ENCODE assay signal across 18 mouse cellular contexts in genomic region chr3:145858388-145858787, GRCm38 (mm10).
DNase-seq lines count a peak whose midpoint lies in the region; ATAC-seq and TF ChIP-seq lines count a peak whose summit lies in the region.
"Had no signal": no experiment of that assay in that cellular context is flagged by ENCODE, and none has a peak within 500 bp of the region (broad histone marks: within the 10 kb centered on the region; RNA-seq: fewer than 3 reads in every experiment).

No protein-coding gene starts in this region.

- peak; percentile 63 for TF ChIP-seq CTCF in heart, postnatal 0 days (IDR thresholded peaks at IDR 0.05; ENCODE audit: low read depth)
- peak; percentile 37 for TF ChIP-seq CTCF in lung, embryonic 14.5 days (IDR thresholded peaks at IDR 0.05; ENCODE audit: low read depth)
- peak in 1 of 2 experiments; percentile 48; a peak in 2 of 4 replicates for TF ChIP-seq CTCF in CH12.LX (conservative IDR thresholded peaks at IDR 0.05 in 1 of 2, IDR thresholded peaks at IDR 0.05 in 1 of 2; ENCODE audit: low read depth in 2 of 2, low read length in 2 of 2)

- WGBS in heart, postnatal 0 days = 77% methylated on average over 5 of the region's 5 CpGs
- 93% methylated on average over 5 of the region's 5 CpGs for WGBS in lung, embryonic 14.5 days

- H3K36me3 ChIP-seq in heart, postnatal 0 days (replicated peaks; ENCODE audit: control insufficient read depth, insufficient read depth, low read length) = no peaks in the 10 kb centered on the region
- no peaks in the 10 kb centered on the region for H3K36me3 ChIP-seq in lung, embryonic 14.5 days (ENCODE audit: insufficient read depth)
- H3K36me3 ChIP-seq in CH12.LX (replicated peaks in 1 of 2; ENCODE audit: control insufficient read depth in 1 of 2, insufficient read depth in 1 of 2, low read length in 1 of 2) = no peaks in the 10 kb centered on the region
- H3K36me3 ChIP-seq: limb, embryonic 12.5 days; lung, embryonic 15.5 days had no signal

- no peak overlapping the region for H3K27ac ChIP-seq in heart, postnatal 0 days (ENCODE audit: low read depth)
- H3K27ac ChIP-seq in lung, embryonic 14.5 days (ENCODE audit: low read depth) = no peak overlapping the region
- H3K27ac ChIP-seq in CH12.LX (ENCODE audit: insufficient read depth, low read depth) = no peak overlapping the region
- H3K27ac ChIP-seq: heart, embryonic 15.5 days; hindbrain, embryonic 10.5 days; hindbrain, postnatal 0 days; limb, embryonic 12.5 days; liver, embryonic 12.5 days; lung, embryonic 15.5 days had no signal

- dilution Hi-C loops in CH12.LX (cut with MboI; ENCODE audit: extremely low pct_ligation_motif_present, extremely low pct_unique_long_range_greater_than_20kb, low sequenced_read_pairs) = no loop called here

- H3K9me3 ChIP-seq in heart, postnatal 0 days (replicated peaks; ENCODE audit: control insufficient read depth, low read length) = peaks cover 5% of the 10 kb centered on the region; the same call in 1 of the 2 replicates
- no peaks in the 10 kb centered on the region; the same call in 1 of the 2 replicates for H3K9me3 ChIP-seq in lung, embryonic 14.5 days (ENCODE audit: low read depth, low read length)
- peaks cover 1% of the 10 kb centered on the region for H3K9me3 ChIP-seq in CH12.LX (replicated peaks; ENCODE audit: low read length)
- H3K9me3 ChIP-seq: heart, embryonic 15.5 days; liver, embryonic 12.5 days; lung, embryonic 15.5 days had no signal

- no peak for TF ChIP-seq POLR2A in CH12.LX (IDR thresholded peaks at IDR 0.05; ENCODE audit: low read depth, low read length)

- no peak for DNase-seq in heart, postnatal 0 days (ENCODE audit: low spot score)
- no peak for DNase-seq in heart, adult 9 months (ENCODE audit: low spot score in 2 of 2)
- peak; percentile 44 for DNase-seq in lung, embryonic 14.5 days
- DNase-seq in lung, postnatal 4 days = no peak
- DNase-seq in CH12.LX (ENCODE audit: extremely low read depth) (peak; percentile 17), ZHBTc4 (ENCODE audit: low read depth, low spot score) (peak; percentile 29)
- DNase-seq in cerebellum, adult 11-12 months = no peak
- DNase-seq: adrenal gland, adult 2 months; cerebellum, adult 9-11 months; kidney, adult 2 months; layer of hippocampus, adult 9-11 months had no signal

- no peaks in the 10 kb centered on the region for H3K27me3 ChIP-seq in heart, postnatal 0 days (ENCODE audit: control insufficient read depth, insufficient read depth, low read length)
- H3K27me3 ChIP-seq in lung, embryonic 14.5 days (ENCODE audit: insufficient read depth, low read length) = no peaks in the 10 kb centered on the region
- H3K27me3 ChIP-seq in CH12.LX (replicated peaks) = no peaks in the 10 kb centered on the region
- H3K27me3 ChIP-seq: heart, embryonic 15.5 days; limb, embryonic 12.5 days; liver, embryonic 12.5 days; lung, embryonic 15.5 days had no signal

- H3K4me2 ChIP-seq in heart, postnatal 0 days (ENCODE audit: low read depth, low read length) = no peak overlapping the region
- no peak overlapping the region for H3K4me2 ChIP-seq in lung, embryonic 14.5 days
- H3K4me2 ChIP-seq in CH12.LX (ENCODE audit: insufficient read depth, low read depth, poor library complexity, severe bottlenecking) = no peak overlapping the region
- H3K4me2 ChIP-seq: heart, embryonic 15.5 days; limb, embryonic 12.5 days; liver, embryonic 12.5 days; lung, embryonic 15.5 days had no signal

- no peaks in the 10 kb centered on the region for H3K79me2 ChIP-seq in CH12.LX (replicated peaks; ENCODE audit: control insufficient read depth, extremely low read depth, insufficient read depth, poor library complexity, severe bottlenecking)

- in situ Hi-C loops in CH12.LX (cut with MboI; ENCODE audit: low pct_ligation_motif_present, low pct_unique_long_range_greater_than_20kb, low sequenced_read_pairs) = no loop called here

- no peak for ATAC-seq in heart, postnatal 0 days (ENCODE audit: insufficient read depth, low read depth)
- ATAC-seq in lung, embryonic 14.5 days (ENCODE audit: insufficient read depth) = no peak
- ATAC-seq: CD4-positive, CD25-positive, alpha-beta regulatory T cell, adult 4 months; hindbrain, postnatal 0 days; liver, embryonic 12.5 days had no signal

- no peak overlapping the region for H3K4me3 ChIP-seq in heart, postnatal 0 days (ENCODE audit: low read depth, low read length)
- H3K4me3 ChIP-seq in lung, embryonic 14.5 days (ENCODE audit: low read depth, low read length) = no peak overlapping the region
- no peak overlapping the region for H3K4me3 ChIP-seq in CH12.LX (replicated peaks in 1 of 3; ENCODE audit: low read depth in 2 of 3, low read length in 2 of 3, poor library complexity in 1 of 3)
- H3K4me3 ChIP-seq: heart, embryonic 15.5 days; hindbrain, embryonic 10.5 days; limb, embryonic 12.5 days; liver, embryonic 12.5 days; lung, embryonic 15.5 days had no signal

- TF ChIP-seq RAD21 in CH12.LX (IDR thresholded peaks at IDR 0.05; ENCODE audit: low read depth, low read length) = peak; percentile 54

- no peak for TF ChIP-seq EP300 in heart, postnatal 0 days (IDR thresholded peaks at IDR 0.05; ENCODE audit: low read depth)
- no peak for TF ChIP-seq EP300 in CH12.LX (IDR thresholded peaks at IDR 0.05; ENCODE audit: low read length)

- H3K9ac ChIP-seq in heart, postnatal 0 days (replicated peaks; ENCODE audit: low read depth, low read length) = no peak overlapping the region
- no peak overlapping the region for H3K9ac ChIP-seq in lung, embryonic 14.5 days
- no peak overlapping the region for H3K9ac ChIP-seq in CH12.LX (ENCODE audit: insufficient read depth, low read depth)
- H3K9ac ChIP-seq: heart, embryonic 15.5 days; limb, embryonic 12.5 days; liver, embryonic 12.5 days; lung, embryonic 15.5 days had no signal

- peaks cover 21% of the 10 kb centered on the region for H3K4me1 ChIP-seq in heart, postnatal 0 days (ENCODE audit: control insufficient read depth, insufficient read depth)
- no peaks in the 10 kb centered on the region for H3K4me1 ChIP-seq in lung, embryonic 14.5 days (ENCODE audit: insufficient read depth)
- no peaks in the 10 kb centered on the region for H3K4me1 ChIP-seq in CH12.LX (ENCODE audit: control insufficient read depth in 1 of 2, insufficient read depth in 2 of 2)
- H3K4me1 ChIP-seq: limb, embryonic 12.5 days; liver, embryonic 12.5 days; lung, embryonic 15.5 days had no signal

TF ChIP-seq in CH12.LX, 34 proteins besides CTCF, POLR2A, EP300 and RAD21:
- TF ChIP-seq JUN (IDR thresholded peaks at IDR 0.05; ENCODE audit: insufficient read depth, low read depth, low read length) (no peak), SMC3 (IDR thresholded peaks at IDR 0.05; ENCODE audit: low read depth, low read length) (peak; percentile 36; the same call in 1 of the 2 replicates), MYC (IDR thresholded peaks at IDR 0.05; ENCODE audit: low read depth, low read length) (no peak)

Comparison
In these comparisons a context has a peak if more than half of its experiments do, and no peak if none do; other contexts are left out.
1. DNase-seq: peak in lung, embryonic 14.5 days (single experiment), CH12.LX (single experiment) and ZHBTc4 (single experiment); none in heart, postnatal 0 days (single experiment), heart, adult 9 months (0 of 2), lung, postnatal 4 days (0 of 2) and cerebellum, adult 11-12 months (single experiment).